Mouse (Mus musculus) layer of hippocampus, adult 11-12 months (tissue): Measurements from ENCODE around the gene Sfxn4.

Experiments used
- DNase-seq: peaks from one replicate; pipeline ENCODE4 v3.0.0; 2022; ENCODE audit warnings: low spot score

The Sfxn4 gene

DNA sequence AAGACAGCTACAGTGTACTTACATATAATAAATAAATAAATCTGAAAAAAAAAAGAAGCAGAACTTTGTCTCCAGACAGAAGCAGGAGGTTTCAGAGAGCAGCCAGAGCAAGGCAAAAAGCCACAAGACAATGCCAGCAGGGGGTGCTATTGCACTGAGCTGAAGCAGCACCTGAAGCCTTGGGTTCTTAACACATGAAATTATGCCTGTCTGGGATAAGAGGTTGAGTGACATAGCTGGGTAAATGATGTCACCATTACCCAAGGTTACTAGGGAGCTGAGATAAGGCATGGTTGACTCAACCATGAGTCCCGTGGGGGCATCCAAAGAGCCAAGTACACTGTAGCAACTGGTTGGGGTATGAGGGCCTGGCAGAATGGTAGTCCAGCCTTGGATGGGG lies 23.5 kb downstream of the Sfxn4 start:
- DNase-seq, result peak; percentile 68

DNA sequence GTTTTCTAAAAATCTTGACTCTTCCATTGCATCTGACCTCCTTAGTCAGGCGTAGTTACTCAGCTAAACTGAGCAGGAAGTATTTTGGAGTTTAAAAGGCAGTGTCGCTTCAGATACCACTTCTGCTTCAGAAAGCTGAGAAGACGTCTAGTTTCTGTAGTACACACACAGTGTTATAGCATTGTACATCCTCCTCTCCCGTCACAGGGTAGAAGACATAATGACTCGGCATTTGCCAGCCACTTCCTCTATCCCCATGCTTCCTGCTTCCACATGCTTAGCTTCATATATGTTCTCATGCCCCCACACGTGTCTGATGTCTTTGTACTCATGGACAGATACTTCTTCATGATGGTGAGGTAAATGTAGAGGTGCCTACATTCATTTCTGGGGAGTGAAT lies 42.6 kb downstream of the Sfxn4 start:
- no peak for DNase-seq

DNA sequence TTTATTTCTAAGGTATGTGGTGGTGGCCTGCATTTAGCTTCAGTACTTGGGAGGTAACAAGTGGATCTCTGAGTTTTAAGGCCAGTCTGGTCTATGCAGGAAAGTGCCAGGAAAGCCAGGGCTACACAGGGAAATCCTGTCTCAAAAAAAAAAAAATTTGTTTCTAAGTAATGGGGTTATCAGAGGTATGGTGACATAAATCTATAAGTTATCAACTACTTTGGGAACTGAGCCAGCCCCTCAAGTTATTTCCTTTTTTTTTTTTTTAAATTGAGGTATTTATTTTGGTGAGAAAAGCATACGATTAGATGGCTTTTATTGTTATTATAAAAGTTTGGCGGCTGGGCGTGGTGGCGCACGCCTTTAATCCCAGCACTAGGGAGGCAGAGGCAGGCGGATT lies 48.1 kb downstream of the Sfxn4 start:
- no peak for DNase-seq

DNA sequence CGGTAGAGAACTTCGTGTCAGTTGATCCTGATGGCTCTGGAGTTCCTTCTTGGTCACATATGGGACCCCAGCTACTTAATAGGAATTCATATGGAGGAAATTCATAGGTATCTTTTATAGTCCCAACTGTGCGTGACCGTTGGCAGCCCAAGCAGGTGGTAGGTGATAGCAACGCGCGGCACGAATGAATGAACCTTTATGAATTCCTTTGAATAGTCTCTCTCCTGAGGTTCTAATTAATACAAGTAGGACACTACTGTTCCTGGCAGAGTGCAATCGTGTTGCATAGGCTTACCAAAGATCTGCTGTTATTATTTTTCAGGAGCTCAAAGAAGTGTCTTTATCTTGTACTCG lies 49.3 kb downstream of the Sfxn4 start:
- DNase-seq, result no peak

DNA sequence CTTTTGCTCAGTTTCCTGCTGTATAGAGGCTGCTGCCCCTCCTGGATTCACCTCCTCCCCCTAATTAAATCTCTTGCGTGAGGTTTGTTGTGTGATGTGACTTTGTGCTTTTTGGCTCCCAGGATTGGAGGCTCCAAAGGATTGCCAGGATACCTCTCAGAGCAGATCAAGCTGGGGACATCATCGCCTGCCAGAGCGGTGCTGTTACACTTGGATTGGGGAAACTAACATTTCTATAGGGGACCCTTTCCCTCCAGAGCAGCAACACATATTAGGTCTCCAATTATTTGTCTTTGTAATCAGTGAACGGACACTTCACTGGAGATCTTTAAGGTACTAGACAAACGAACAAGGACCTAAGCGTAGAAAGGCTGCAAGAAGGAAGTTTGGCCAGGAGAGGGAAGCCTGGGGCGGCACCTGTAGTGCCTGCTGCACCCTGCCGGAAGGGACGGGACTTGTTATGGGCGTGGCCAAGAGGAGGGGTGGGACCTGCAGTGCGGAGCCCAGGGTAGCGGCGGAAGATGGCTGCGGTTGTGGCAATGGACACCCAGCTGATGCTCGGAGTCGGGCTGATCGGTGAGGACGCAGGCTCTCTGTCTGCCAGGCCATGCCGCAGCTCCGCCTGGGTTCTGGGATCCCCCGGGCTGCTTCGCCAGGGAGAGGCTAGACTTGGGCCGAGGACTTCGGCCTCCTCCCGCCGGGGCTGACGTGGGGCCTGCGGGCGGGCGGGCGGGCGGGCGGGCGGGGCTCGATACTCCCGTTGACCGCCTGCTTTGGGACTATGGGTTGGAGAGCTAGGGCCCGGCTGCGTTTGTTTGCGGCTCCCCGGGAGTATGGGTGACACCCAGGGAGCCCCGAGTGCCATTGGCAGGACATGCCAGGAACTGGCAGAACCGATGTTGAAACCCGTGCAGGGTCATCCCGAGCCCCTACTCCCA lies 49.9 kb downstream of the Sfxn4 start, which contains the start of gene Fam45a:
Gene Fam45a, plus strand, starts transcription at position 488 of the 938 bp plus-strand sequence.
- DNase-seq, result peak; percentile 92

DNA sequence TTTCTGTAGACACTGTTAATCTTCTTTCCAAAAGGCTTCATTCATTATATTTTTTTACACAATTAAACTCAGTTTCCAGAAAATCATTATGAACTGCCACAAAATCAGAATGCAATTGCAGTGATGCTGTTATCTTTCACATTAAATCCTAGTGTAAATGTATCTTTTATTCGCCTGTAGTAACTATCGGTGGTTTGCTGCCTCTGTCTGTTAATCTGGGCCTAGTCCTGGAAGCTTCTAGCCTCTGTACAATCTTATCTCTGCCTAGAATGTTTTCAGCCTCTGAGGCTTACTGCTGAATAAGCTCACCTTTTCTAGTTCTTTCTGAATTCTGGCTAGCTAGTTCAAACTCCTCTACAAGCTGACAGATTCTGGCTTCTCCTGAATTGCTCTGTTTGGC lies 51.4 kb downstream of the Sfxn4 start:
- DNase-seq, result no peak

DNA sequence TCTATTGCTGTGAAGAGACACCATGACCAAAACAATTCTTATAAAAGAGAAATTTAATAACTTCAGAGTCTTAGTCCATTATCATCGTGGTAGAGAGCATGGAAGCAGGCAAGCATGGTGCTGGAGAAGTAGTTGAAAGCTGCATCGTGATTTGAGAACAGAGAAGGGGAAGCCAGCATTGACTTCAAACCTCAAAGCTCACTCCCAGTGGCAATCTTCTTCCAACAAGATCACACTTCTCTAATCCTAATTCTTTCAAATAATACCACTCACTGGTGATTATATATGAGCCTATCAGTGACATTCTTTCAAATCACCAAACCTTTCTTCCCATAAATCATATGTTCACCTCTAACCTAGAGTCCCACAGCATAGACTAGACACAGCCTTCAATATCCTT lies 56.4 kb downstream of the Sfxn4 start:
- DNase-seq, result no peak

DNA sequence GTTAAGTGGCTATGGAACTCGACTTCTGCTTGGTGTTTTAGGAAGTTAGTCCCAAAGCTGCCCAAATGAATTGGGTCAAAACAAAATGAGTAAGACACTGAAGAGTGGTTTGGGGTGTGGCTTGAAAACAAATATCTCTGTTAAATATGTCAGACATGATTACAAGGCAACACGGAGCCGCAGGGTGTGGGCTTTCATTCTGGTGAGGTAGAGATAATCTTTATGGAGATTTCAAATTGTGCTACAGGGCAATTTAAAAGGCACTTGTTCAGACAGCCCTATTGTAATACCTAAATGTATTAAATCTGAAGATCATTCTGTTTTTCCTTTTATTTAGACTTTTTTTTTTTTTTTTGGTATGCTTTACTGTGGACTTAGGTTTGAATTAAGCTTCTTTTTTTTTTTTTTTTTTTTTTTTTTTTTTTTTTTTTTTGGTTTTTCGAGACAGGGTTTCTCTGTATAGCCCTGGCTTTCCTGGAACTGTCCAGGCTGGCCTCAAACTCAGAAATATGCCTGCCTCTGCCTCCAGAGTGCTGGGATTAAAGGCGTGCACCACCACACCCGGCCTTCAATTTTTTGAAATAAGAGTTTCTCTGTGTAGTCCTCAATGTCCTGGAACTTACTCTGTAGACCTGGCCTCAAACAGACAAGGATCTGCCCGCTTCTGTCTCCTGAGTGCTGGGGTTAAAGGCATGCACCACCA lies 61.3 kb downstream of the Sfxn4 start:
- DNase-seq, result no peak

DNA sequence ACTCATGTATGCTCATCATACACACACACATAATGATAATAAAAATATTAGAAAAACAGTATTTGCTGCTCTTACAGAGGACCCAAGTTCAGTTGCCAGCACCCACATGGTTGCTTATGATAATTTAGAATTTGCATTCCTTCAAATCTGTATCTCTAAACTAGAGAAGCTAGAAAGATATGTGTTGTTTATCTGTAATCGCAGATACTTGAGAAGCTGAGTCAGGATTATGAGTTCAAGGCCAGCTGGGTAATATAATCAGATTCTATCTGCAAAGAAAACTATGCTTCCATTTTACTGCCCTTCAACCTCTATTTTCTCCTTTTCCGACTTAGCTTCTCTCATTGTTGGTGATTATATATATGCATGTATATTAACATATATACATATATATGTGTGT lies 63.9 kb downstream of the Sfxn4 start:
- no peak for DNase-seq

DNA sequence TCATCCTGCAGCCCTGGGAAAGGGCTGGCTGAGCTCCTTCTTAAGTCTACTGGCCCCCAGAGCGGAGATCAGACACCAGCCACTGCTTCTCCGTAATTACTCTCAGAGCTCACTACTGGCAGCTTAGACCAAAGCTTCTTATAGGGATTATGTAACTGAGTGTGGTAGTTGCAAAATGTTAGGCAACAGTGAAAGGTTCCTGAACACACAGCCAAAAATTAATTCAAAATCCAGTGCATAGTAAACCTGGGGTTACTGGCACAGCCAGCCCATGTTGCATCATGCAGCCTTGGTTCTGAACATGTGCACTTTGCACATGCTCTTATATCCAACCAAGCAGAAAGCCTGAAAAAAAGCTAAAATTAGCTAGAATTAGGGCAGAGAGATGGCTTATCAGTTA lies 66.0 kb downstream of the Sfxn4 start:
- no peak for DNase-seq

DNA sequence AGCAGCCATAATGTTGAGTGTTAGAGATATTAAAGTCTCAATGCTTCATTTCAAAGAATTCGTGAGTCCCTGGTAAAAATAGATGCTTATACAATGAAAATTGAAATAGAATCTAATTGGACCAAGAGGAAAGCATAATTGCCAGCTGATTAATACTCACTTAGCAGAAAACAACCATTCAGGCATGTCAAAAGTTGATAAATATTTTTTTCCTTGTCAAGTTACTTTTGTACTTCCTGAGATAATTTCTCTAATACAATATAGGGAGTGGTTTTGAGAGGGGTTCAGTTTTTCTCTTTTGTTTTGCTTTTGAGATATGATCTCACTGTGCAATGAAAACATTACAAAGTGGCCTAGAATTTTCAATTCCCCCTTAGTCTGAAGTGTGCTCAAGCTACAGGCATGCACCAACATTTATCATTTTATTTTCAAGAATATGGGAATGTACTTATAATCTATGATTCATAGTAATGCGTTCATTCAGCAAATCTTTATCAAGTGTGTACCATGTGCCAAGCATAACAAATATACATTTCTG lies 68.0 kb downstream of the Sfxn4 start:
- no peak for DNase-seq

DNA sequence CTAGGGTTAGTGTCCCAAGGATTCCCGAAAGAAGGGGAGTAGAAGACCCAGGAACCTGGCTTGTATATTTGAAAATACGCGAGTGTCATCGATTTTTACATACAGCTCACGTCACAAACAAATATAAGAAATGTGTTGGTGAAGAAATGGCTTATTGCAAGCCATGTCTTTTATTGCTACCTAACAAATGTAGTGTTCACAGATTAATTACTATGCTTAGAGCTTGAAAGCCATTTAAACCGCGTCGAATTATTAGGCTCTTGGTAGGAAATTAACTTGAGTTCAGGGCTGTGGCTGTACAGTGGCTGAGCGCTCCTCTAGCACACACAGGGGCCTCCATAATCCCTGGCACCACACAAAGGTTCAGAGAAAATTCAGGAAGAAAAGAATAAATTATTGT lies 70.1 kb downstream of the Sfxn4 start:
- no peak for DNase-seq

DNA sequence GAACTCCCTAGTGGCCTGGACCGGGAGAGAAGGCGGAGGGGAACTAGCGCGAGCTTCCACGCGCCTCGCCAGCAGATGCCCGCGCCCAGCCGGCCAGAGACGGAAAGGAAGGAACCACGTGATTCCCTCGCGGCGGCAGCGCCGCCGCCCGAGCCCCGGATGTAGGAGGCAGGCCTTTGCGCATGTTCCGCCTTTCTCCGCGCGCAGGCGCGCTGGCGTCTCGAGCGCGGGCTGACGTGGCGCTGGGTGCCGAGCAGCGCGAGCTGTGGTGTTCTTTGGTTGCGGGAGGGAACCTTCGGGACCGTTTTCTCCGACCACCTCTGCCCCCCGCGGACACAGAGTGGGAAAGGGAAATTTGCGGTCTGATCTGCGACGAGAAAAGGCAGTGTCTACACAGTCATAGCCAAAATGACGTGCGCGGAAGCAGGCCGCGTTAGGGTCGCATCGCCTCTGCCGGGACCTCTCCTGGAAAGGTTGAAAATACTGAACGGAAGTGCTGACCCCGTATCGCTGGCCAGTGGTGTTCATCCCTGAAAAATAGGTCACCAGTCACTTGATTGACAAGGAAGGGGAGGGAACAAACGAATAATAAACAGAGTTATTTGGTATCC lies 70.6 kb downstream of the Sfxn4 start, which contains the start of gene Eif3a:
Gene Eif3a, minus strand, starts transcription at position 108 of the 611 bp plus-strand sequence.
- peak; percentile 95 for DNase-seq

DNA sequence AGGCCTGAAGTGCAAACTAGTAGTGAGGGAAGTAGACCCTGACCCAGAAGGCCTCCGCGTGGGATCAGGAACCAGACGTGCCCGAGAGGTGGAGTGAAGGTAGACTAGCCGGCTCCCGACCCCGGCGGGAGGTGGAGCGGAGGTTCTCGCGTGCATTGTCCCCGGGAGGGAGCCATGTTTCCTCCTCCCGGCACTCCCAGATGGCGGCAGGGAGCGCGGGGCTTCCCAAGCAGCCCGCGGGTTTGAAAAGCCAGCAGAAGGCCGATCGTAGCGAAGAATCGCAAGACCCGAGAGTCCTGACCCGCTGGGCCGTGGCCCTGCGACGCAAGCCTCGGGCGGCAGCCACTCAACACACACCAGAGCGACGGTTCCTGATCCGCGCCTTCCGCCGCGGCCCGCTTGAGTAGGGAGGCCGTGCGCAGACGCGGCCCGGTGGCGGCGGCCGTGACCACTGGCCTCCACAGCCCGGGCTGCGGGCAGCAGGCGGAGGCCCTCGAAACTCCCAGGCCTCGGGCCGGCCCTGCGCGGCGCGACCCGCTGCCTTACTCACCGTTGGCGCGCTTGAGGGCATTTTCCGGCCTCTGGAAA lies 71.3 kb downstream of the Sfxn4 start:
- no peak for DNase-seq

DNA sequence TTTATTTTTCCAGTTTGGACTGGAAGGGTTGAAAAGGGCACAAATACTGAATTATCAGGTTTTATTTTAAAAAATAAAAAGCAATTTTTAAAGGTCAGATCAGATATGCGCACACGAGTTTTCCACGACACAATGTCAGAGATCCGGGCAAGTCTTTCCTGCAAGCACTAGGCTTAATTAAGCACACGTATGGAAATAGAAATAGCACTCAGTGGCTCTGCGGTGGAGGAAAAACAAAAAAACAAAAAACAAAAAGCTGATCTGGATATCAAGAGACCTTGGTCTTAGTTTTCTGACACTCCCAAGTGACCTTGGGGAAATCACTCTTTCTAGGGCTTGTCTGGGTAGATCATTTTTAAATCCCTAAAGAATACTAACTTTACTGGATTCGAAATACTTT lies 71.8 kb downstream of the Sfxn4 start:
- no peak for DNase-seq

DNA sequence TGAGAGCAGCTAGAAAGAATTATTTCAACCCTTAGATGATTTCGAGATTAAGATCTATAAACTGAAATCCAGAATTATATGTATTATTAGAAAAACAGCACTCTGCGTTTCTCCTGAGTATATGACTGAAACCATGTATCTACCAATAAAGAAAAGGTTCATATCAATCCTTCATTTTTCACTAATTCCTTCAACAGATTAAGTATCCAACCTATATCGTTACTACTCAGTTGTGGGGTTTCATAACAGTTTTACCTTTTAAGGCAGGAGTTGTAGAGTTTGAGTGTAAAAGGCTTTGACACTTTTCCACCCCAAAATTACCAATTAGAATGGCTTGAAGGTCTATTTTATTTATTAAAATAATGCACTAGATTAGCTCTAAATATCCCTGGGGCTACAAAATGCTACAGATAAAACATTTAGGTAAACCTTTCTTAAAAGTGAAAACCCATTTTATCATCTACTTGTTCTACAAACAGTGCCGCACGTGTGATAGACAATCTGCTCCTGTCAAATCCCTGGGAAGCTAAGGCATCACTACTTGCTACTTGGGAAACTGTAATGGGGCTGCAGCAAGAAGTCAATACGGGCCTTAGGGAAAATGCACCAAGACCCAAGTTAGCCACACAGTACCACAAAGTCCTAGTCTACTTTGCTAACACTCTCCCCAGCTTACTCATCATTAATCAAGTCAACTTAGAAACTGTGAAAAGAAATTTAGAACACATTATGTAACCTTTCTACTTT lies 72.9 kb downstream of the Sfxn4 start:
- DNase-seq, result no peak

DNA sequence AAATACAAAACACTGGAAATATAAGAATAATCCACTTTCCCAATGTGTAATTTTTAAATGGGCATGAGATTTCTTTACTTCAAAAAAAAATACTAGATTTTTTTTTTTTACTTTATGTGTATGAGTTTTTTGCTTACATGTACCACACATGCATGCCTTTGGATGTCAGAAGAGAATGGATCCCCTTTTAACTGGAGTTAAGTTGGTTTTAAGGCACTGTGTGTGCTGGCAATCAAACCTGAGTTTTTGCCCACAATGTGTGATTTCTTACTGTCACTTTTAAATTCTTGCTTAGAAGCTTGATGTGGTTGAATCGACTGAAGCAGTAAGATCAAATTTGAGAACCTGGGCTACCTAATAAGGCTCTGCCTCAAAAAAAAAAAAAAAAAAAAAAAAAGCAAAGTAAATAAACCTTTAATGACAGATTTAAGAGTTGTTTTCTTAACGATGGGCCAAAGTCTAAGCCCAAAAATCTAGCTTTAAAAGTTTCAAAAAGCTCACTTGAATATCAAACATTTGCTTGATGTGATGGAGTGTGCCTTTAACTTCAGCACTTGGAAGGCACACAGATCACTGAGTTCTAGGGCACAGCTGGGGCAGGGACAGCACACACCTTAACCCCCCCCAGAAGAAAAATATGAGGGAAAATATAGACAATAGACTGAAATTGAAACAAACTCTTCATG lies 73.7 kb downstream of the Sfxn4 start:
- no peak for DNase-seq
